Mouse (Mus musculus): Measurements from ENCODE around the gene Arhgap1. TPM values are rescaled to one million over a fixed set of nuclear protein-coding genes. Genes with fewer than 3 reads are reported as not detected.
A peak's percentile ranks its signal among the peaks of the same experiment; 100 is the strongest.

Gene Arhgap1
- polyA plus RNA-seq, 1 experiment from 2014 or later: 115 TPM

- no peak overlapping the region for H3K4me3 ChIP-seq (replicated peaks)
Observed at GRCm38 (mm10) chr2:91705736-91706135, 56.1 kb downstream of the Arhgap1 start.

GRCm38 (mm10) chr2:91706456-91706855, 56.8 kb downstream of the Arhgap1 start:
- Histone ChIP-seq H3K27ac (no peak overlapping the region), H3K4me1 (no peaks in the 10 kb centered on the region), H3K4me2 (no peak overlapping the region), H3K9ac (no peak overlapping the region), H3K4me3 (replicated peaks) (no peak overlapping the region), H3K9me3 (no peaks in the 10 kb centered on the region), H3K36me3 (no peaks in the 10 kb centered on the region), H3K27me3 (replicated peaks) (no peaks in the 10 kb centered on the region)
- no peak for ATAC-seq (ENCODE audit: insufficient read depth, low FRiP score, low read depth)

More at GRCm38 (mm10) chr2:91705736-91706135, 56.1 kb downstream of the Arhgap1 start:
- Histone ChIP-seq H3K36me3 (no peaks in the 10 kb centered on the region), H3K9ac (no peak overlapping the region), H3K27me3 (replicated peaks) (no peaks in the 10 kb centered on the region), H3K4me2 (no peak overlapping the region), H3K9me3 (no peaks in the 10 kb centered on the region), H3K4me1 (no peaks in the 10 kb centered on the region), H3K27ac (no peak overlapping the region)
- ATAC-seq (ENCODE audit: insufficient read depth, low FRiP score, low read depth): no peak
- WGBS: 77% methylated on average over 6 of the region's 6 CpGs

- Histone ChIP-seq H3K4me2 (no peak overlapping the region), H3K4me3 (replicated peaks) (no peak overlapping the region), H3K9me3 (no peaks in the 10 kb centered on the region), H3K36me3 (no peaks in the 10 kb centered on the region), H3K27ac (no peak overlapping the region), H3K4me1 (peaks cover 2% of the 10 kb centered on the region; the same call in 1 of the 2 replicates), H3K9ac (no peak overlapping the region), H3K27me3 (replicated peaks) (no peaks in the 10 kb centered on the region)
- WGBS: 93% methylated on average over 6 of the region's 6 CpGs
- no peak for ATAC-seq (ENCODE audit: insufficient read depth, low FRiP score, low read depth)
Observed at GRCm38 (mm10) chr2:91708361-91708760, 58.7 kb downstream of the Arhgap1 start.

GRCm38 (mm10) chr2:91710272-91711234, 60.9 kb downstream of the Arhgap1 start, which contains the start of the genes Atg13 and Harbi1:
Atg13 (minus strand) TSS chr2:91710576.
Harbi1 (plus strand) TSS chr2:91710852.
- H3K4me1 ChIP-seq: peaks cover 2% of the 10 kb centered on the region; the same call in 1 of the 2 replicates
- no peaks in the 10 kb centered on the region for H3K36me3 ChIP-seq
- WGBS: under 1% methylated on average over 66 of the region's 66 CpGs
- H3K27me3 ChIP-seq (replicated peaks): no peaks in the 10 kb centered on the region
- peak within 1 kb of the TSS; percentile 88 for H3K27ac ChIP-seq
- peak within 1 kb of the TSS; percentile 84 for H3K4me2 ChIP-seq
- ATAC-seq (ENCODE audit: insufficient read depth, low FRiP score, low read depth): peak; percentile 98
- H3K4me3 ChIP-seq (replicated peaks): peak within 1 kb of the TSS; percentile 99
- H3K9me3 ChIP-seq: no peaks in the 10 kb centered on the region
- H3K9ac ChIP-seq: peak within 1 kb of the TSS; percentile 80

- H3K4me3 ChIP-seq (replicated peaks): peak overlapping the region; percentile 99
- H3K27me3 ChIP-seq (replicated peaks): no peaks in the 10 kb centered on the region
- H3K4me1 ChIP-seq: peaks cover 2% of the 10 kb centered on the region; the same call in 1 of the 2 replicates
- H3K36me3 ChIP-seq: no peaks in the 10 kb centered on the region
- WGBS: 3% methylated on average over 8 of the region's 8 CpGs
- H3K4me2 ChIP-seq: peak overlapping the region; percentile 84
- no peak for ATAC-seq (ENCODE audit: insufficient read depth, low FRiP score, low read depth)
- peak overlapping the region; percentile 80; the same call in 1 of the 2 replicates for H3K9ac ChIP-seq
- H3K9me3 ChIP-seq: no peaks in the 10 kb centered on the region
- H3K27ac ChIP-seq: peak overlapping the region; percentile 88
Observed at GRCm38 (mm10) chr2:91711256-91711925, 61.7 kb downstream of the Arhgap1 start.

- Histone ChIP-seq H3K4me3 (replicated peaks) (no peak overlapping the region), H3K27me3 (replicated peaks) (no peaks in the 10 kb centered on the region), H3K4me2 (no peak overlapping the region), H3K4me1 (peaks cover 2% of the 10 kb centered on the region; the same call in 1 of the 2 replicates), H3K36me3 (no peaks in the 10 kb centered on the region), H3K27ac (no peak overlapping the region), H3K9ac (no peak overlapping the region), H3K9me3 (no peaks in the 10 kb centered on the region)
- 83% methylated on average over 1 of the region's 1 CpGs for WGBS
- ATAC-seq (ENCODE audit: insufficient read depth, low FRiP score, low read depth): no peak
Observed at GRCm38 (mm10) chr2:91714921-91715320, 65.3 kb downstream of the Arhgap1 start.

- 0 out of 2 replicates have a peak, but pooled peaks cover 5% of the 10 kb centered on the region for H3K36me3 ChIP-seq
- H3K4me2 ChIP-seq: no peak overlapping the region
- no peaks in the 10 kb centered on the region for H3K4me1 ChIP-seq
- H3K9me3 ChIP-seq: no peaks in the 10 kb centered on the region
- no peaks in the 10 kb centered on the region for H3K27me3 ChIP-seq (replicated peaks)
- H3K27ac ChIP-seq: no peak overlapping the region
- no peak for ATAC-seq (ENCODE audit: insufficient read depth, low FRiP score, low read depth)
- H3K4me3 ChIP-seq (replicated peaks): no peak overlapping the region
- H3K9ac ChIP-seq: no peak overlapping the region
- WGBS: 76% methylated on average over 6 of the region's 6 CpGs
Observed at GRCm38 (mm10) chr2:91718276-91718675, 68.6 kb downstream of the Arhgap1 start.

Other genes with a start within 250 kb of the Arhgap1 start
- gene 1110051M20Rik, start 205.2 kb upstream of the Arhgap1 start, polyA plus RNA-seq (2015; fragmentation: Nextera tagmentation; extraction: Ambion mirVana): 39.0 and 42.4 TPM in 2 replicates
- 6.3 and 6.5 TPM in 2 replicates for gene Lrp4, start 192.3 kb upstream of the Arhgap1 start, polyA plus RNA-seq (2015; fragmentation: Nextera tagmentation; extraction: Ambion mirVana)
- gene Ckap5, start 123.1 kb upstream of the Arhgap1 start, polyA plus RNA-seq (2015; fragmentation: Nextera tagmentation; extraction: Ambion mirVana): 80.7 and 81.9 TPM in 2 replicates
- 7.2 and 19.4 TPM in 2 replicates for gene F2, start 13.4 kb upstream of the Arhgap1 start, polyA plus RNA-seq (2015; fragmentation: Nextera tagmentation; extraction: Ambion mirVana)
- 9.2 and 9.7 TPM in 2 replicates for gene Zfp408, start 69 bp upstream of the Arhgap1 start, polyA plus RNA-seq (2015; fragmentation: Nextera tagmentation; extraction: Ambion mirVana)
- 21.0 and 24.0 TPM in 2 replicates for gene Atg13, start 60.7 kb downstream of the Arhgap1 start, polyA plus RNA-seq (2015; fragmentation: Nextera tagmentation; extraction: Ambion mirVana)
- gene Harbi1, start 61.0 kb downstream of the Arhgap1 start, polyA plus RNA-seq (2015; fragmentation: Nextera tagmentation; extraction: Ambion mirVana): 21.3 and 21.8 TPM in 2 replicates
- gene Ambra1, start 80.3 kb downstream of the Arhgap1 start, polyA plus RNA-seq (2015; fragmentation: Nextera tagmentation; extraction: Ambion mirVana): 12.3 and 14.8 TPM in 2 replicates

All from stomach, embryonic 15.5 days (tissue).